Mouse (Mus musculus): ENCODE measurements around the gene Gm42791.

- TF ChIP-seq POLR2A (IDR thresholded peaks at IDR 0.05; ENCODE audit: low read depth, low read length) (no peak), CTCF (conservative IDR thresholded peaks at IDR 0.05; ENCODE audit: insufficient read depth, insufficient read length, low read depth, low read length) (no peak)
Measured at GRCm38 (mm10) chr5:148995962-148996708, 1.2 kb upstream of the Gm42791 start.
